Mouse (Mus musculus): ENCODE measurements at regions not wholly inside any gene's neighbourhood (a gene's known extent, or its start where the extent isn't known, plus 50 kb on each side); places are given as distances from the start of the nearest gene placed in this dataset.

DNA sequence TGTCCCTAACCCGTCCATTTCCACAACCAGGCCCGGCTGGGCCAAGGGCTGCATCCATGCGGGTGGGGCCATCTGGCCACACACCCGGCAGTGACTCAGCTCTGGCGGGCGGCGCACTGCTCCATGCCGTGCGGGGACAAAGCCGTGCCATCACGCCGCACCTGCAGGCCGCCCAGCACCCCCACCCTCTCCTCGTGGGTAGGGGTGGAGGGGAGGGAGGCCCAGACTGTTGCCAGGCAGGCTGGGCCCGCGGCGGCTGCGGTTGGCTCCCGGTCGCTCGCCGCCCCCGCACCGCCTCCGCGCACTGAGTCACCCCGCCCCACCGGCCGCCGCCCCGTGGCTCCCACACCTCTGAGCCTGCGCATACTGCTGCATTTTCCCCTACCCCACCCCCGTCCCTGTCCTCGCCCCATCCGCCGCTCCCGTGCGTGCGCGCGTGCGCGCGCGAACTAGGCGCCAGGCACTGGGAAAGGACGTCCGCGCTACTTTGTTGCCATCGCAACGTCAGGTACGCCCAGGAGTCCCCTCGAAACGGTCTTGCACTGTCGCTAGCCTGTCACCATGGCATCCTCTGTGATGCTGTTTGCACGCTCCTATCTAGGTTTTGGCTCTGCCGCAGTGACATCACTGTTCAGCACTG lies 68.9 kb downstream of the Zfp706 start:
- TF ChIP-seq GATA1 (IDR thresholded peaks at IDR 0.05; ENCODE audit: low read length): no peak
- TF ChIP-seq TAL1 (IDR thresholded peaks at IDR 0.05; ENCODE audit: low read length): no peak

Data from erythroblast, embryonic 14.5 days (primary cell).